Mouse (Mus musculus) small intestine, adult 2 months (tissue): ENCODE results near the gene Slc25a19.

Experiments
- CTCF ChIP-seq: fragments of 200-500 bp; IDR thresholded peaks from 2 replicates; pipeline ENCODE4 v1.5.1; 2012; ENCODE audit warnings: low read depth, mild to moderate bottlenecking, control low read depth, inconsistent platforms, low read length, moderate library complexity, mixed read lengths; ENCODE audit not compliant: insufficient replicate concordance, insufficient read length; ENCODE audit errors: extremely low read depth
- POLR2A ChIP-seq: fragments of 200-500 bp; IDR thresholded peaks from 2 replicates; pipeline ENCODE4 v1.6.1; 2012; ENCODE audit warnings: low read depth, mild to moderate bottlenecking, control low read depth, inconsistent platforms, low read length, moderate library complexity

DNA sequence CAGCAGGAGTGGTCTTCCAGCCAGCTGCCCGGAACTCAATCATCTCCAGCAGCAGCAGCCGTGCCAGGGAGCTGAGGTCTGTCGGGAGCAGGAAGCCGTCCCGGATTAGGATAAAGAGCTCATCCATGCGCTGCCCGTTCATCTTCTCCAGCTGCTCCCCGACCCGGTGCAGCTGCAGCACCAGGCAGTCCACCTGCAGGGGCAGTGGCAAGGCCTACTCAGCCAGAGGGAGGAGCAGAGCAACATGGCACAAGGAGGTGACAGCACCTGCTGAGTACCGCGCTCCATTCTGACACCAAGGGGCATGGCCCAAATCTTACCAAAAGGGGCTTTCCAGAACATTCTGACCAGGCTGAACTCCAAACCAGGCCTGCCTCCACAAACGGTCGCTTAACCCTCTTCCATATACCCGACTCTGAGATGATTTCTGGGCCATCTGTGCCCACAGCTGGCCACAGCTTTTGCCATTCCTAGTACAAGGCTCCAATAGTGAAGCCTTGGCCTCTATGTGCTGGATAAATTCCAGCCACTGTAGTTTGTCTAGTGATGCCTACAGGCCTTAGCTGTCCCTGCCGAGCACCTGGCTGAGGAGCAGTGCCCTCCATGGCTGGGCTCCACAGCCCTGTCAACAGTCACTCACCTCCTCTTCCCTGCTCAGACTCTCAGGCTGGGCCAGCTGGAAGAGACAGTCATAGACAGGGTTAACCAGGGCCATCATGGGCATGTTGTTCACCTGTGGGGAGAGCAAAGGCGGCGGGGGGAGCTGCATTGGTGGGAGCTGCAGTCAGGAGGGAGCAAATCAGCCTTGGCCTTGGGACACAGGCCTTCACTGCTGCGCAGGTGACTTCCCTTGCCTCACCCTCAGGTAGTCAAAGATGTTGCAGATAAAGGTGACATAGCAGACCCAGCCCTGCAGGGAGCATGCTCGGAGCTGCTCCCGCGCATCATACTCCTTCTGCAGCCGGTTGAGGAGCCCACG, 19.4 kb downstream of the Slc25a19 start:
- TF ChIP-seq CTCF = no peak
- TF ChIP-seq POLR2A = no peak; the same call in 1 of the 2 replicates
